Mouse (Mus musculus) induced T-regulatory cell, adult 2 months (primary cell): ENCODE measurements around the gene Pla1a.

Source experiments
- DNase-seq: peaks from one replicate; pipeline ENCODE4 v3.0.0-alpha.2; 2012; ENCODE audit warnings: low read depth

The Pla1a gene

DNA sequence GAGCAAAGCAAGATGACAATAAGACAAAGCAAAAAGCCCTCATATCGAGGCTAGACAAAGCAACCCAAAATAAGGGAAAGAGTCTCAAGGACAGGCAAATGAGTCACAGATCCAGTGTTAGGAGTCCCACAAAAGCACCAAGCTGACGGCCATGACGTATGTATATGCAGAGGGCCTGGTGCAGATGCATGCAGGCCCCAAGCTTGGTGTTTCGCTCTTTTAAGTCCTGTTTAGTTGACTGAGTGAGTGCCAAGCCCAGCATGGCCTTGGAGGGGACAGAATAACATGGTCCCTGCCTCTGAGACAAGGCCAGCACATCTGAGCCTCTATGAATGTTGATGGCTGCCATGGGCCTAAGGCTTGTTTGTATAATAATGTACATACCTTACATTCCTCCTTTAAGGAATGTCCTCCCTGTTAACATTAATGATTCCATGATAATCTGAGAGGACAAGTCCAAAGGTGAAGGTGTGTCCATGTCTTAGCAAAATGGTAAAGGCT, 1.4 kb upstream of the Pla1a start:
- DNase-seq: no peak

DNA sequence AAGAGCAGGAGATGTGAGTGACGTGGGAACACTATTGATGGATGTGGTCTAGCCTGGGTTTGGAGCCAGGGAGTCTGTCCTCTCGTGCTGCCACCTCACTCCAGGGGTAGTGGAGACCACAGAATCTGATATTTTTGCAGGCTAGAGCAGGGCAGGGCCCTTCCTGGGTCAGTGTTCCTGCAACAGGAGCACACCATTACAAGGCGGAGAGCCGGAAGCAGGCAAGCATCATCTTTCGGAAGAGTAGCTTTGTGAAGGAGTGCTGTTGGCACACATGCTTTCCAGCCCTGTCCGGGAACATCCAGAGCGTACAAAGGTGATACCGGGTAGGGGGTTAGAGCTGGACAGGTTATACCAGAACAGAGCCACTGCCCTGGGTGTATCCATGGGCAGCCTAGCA, 569 bp upstream of the Pla1a start:
- no peak for DNase-seq

DNA sequence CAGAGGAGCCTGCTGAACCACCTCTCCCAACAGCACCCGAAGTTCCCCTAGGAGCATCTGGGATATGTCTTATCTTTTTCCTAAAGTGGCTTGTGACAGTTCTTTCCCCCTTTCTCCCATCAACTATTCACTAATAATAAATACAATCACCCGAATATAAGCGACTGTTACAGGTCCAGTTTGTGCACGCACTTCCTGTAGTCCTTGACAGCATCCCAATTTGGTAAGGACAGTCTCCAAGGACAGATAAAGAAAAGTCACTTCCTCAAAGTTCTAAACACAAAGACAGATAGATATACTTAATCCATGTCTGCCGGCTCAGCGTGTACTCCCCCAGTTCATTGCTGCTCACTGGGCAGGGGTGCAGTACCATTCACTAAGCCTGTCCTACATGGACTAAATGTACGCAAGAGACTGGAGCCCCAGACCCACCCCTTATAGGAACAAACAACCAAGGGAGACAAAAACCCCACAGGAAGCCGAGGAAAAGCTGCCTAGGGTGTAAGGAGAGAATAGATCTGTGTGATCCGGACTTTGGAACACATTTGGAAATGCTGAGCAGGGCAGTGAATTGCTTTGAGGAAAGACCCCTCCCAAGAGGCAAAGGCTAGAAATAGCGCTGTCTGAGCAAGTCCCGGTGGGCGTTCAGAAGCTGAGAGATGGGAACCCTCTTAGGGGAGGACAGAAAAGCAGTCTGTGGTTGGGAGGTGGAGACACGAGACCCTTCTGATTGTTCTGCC, 1.3 kb downstream of the Pla1a start:
- no peak for DNase-seq

DNA sequence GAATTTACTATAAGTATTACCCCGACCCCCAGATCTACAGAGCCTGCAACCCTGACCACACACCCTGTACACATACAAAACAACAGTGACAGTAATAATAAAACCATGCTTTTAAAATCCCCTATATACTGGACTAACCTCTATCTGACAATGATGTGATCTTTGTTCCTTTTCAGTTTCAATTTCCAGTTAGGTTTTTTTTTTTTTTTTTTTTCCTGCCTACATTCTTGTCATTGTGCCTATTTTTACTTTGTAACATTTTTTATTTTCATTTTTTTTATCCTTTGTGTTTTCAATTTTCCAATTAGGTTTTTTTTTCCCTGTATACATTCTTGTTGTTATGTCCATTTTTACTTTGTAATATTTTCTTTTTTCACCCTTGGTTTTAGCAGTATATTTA, 7.1 kb downstream of the Pla1a start:
- no peak for DNase-seq

DNA sequence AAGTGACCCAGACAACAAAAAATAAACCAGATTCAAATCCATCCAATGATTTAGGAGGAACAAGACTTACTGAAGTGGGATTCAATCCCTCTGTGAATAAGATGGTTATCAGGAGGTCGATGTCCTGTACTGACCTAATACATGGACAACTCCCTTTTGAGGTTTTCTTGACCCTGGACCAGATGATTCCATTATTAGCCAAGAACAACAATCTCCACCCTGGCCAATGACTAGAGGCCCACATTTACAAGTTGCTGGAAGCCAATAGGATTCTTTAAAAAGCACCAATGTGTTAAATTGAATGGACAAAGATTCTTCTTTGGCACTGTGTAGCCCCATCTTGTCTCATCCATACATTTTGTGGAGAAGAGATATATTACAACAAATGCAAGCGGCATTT, 7.6 kb downstream of the Pla1a start:
- DNase-seq: peak; percentile 12

DNA sequence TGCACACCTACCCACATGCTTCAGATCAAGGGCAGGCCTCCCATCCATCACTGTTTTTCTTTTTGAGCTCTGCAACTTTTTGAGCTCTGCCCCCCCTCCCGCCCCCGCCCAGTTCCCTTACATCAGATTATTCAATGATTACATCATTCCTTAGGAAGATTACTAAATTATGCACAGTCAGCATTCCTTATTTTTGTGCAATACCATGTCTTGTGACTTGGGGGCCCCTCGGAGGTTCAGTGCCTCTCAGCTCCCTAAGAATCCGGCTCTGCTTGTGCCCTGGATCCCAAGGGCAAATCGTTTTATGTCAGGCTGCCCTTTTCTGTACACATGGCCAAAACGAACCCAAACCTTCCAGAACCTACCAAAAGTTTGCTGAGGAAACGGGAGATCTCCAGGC, 18.0 kb downstream of the Pla1a start:
- no peak for DNase-seq

DNA sequence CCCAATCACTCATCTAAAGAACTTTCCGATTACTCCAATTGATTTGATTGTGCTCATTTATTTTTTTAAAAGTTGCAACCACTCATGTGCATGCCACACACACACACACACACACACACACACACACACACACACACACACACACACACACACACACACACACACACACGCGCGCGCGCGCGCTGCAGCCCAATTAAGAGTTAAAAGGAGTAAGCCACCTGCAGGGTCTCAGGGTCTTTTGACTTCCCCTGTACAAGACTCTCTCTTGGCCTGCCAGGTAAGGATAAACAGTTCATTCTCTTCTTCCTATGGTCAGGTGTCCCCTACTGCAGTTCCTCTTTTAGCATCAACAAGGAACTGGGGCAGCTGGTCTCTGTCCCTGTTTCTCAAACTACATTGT, 24.5 kb downstream of the Pla1a start:
- DNase-seq: no peak

DNA sequence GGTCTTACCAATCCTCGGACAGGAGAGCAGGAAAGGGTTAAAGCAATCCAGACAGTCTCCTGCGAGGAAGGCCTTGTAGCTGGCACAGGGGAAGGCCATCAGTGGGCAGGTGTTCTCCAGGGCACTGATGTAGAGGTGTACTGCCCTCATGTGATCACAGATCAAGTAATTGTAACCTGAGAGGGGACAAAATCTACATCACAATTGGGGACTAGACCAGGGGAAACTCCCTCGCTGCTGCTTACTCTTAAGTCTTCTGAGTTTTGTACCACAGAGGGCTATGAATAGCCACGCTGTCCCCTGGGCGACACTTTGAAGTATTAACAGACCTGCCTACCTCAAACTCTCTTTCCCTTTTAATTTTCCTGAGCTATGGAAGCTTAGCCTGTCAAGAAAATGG, 25.4 kb downstream of the Pla1a start:
- DNase-seq: peak; percentile 64

DNA sequence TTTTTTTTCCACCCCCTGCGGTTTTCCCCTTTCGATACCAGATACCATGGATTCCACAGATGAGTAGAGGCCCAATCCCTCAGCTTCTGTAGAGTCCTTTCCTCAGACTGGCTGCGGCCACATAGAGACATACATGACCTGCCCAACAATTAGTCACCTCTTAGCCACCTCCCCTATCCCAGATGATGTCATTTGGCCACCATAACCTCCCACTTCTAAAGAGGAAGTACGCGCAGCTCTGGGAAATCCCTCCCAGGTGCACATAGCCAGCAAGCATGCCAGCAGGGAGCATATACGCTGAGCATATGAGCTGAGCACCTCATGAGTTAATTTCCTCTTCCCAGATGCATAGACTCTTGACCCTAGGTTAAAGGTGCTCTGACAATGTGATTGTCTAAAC, 26.2 kb downstream of the Pla1a start:
- DNase-seq: peak; percentile 76

DNA sequence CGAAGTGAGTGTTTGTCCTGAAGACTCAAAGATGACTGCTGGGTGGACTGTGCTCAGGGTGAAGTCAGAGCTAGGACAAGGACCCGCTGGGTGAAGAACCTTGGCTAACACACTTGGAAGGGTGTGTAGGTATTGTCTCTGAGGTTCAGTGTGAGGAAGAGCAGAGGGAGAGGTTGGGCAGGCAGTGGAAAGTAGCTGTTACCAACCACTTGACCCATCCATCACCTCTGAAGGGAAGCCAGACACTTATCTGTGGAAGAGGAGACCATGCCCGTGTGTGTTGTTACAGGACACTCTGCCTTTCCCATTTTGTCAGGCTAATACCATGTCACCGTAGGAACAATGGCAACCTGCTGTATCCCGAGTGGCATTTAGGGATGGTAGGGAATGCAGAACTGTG, 26.7 kb downstream of the Pla1a start:
- DNase-seq: no peak

DNA sequence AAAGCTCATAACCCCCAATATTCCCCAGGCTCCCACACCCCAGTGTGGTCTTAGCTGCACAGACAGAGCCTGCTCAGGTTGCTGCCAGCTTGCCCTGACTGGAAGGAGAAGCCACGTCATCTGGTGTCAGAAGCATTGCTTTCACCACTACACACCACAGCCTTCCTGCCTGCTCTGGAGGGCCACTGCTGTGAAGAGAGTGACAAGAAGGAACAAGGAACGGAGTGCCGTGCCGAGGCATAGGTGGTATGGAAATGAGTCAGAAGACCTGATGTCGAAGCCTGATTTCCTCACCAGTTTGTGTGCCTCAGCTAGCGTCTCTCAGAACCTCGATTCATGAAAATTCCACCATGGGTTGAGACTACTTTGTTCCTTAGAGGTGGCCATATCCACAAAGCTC, 29.3 kb downstream of the Pla1a start:
- DNase-seq: peak; percentile 89

DNA sequence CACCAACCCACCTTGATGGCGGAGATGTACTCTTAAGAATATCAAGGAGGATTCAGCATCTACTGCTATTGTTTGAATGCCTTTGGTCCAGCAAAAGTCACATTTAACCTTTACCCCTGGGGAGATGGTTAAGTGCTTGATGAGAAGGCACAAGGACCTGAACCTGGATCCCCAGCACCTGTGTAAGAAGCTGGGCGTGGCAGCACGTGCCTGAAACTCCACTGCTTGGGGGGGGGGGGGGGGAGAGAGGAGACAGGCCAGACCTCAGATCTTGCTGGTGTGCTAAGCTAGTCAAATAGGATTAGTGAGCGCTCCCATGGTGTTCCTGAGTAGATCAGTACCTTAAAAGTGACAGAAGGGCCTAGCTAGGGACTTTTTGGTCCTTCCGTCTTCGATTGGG, 31.5 kb downstream of the Pla1a start:
- DNase-seq: no peak

DNA sequence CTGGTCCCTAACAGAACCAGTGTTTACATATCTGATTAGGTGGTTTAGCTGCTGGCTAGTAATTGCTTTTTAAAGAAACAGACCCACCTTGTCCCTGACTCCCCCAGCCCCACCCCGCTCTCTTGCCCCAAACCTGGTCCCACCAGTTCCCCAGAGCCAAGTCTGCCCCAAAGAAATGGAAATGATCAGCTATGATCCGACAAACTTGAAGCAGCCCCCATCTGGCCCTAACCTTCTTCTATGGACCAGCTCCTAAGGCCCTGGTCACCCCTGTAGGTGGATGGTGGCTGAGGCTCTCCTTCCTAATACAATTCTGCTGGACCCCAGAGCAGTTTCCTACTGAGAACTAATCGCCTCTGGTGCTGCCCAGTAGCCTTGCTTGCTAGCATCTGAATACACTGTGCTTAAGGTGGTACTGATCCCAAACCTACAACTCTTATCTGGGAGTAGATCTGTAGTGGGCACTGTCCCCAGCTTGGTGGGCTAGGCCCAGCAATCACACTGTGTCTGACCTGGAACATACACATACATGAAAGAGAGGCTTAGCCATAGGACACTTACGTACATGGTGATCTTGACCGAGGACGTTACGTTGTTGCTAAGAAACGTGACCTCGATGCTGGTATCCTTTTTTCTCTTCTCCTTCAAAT, 32.5 kb downstream of the Pla1a start:
- DNase-seq: no peak

DNA sequence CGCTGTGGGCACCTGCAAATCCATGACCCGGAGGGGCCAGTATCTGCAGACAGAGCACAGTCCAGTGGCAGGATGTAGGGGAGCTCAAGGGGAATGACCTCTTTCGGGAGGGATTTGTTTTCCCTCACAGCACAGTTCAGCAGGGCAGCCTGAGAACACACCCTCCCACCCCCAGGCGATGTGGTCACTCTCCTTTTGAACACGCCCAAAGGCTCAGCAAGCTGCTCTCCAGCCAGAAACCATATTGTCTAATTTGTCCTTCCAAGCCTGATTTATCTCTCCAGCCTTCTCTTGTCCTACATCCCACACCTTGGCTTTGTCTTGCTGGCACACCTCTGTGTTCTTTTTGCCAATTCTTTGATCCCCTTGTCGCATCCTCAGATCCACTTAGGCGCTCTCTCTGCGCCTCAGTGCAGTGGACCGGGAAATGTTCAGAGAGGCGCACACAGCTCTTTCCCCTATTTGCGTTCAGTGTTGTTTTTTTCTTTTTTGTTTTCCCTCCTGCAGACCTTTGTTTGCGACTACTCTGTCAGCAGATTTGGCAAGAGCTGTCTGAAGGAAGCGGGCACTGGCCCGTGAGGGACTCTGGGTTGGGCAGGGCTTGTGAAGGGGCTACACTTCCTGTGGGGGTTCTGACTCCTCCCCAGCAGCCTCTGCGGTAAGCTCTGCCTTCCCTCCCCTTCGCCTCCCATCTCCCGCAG, 33.3 kb downstream of the Pla1a start:
- DNase-seq: peak; percentile 73

DNA sequence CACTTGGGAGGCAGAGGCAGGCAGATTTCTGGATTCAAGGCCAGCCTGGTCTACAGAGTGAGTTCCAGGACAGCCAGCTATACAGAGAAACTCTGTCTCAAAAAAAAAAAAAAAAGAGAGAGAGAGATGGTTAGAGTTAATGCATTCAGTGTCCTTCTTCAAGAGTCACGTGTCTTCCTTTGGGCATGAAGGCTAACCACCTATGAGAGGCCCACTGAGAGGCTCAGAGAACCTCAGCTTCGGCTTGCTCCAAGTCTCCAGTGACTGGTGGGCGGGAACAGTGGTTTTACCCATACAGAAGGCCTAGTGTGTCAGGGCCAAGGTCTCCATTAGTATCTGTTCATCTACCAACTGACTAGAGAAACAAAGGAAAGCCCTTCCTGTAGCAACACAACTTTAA, 33.9 kb downstream of the Pla1a start:
- DNase-seq: peak; percentile 58

DNA sequence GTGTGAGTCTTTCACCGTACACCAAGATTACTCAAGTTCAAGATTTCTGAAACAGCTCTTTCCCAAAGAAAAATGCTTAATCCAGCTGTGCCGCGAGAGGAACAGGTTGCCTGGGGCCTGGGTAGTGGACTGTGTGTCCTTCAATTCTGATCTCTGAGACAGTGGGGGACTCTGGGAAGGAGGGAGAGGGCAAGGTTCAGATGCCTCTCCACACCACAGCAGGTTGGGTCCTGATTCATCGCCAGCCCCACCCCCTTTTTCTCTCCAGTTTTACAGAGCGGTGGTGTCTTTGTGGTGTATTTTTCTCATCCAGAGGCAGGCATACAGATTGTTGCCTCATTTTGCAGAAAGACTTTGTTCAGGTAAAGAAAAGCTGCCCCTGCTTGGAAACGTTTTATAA, 34.7 kb downstream of the Pla1a start:
- DNase-seq: no peak

DNA sequence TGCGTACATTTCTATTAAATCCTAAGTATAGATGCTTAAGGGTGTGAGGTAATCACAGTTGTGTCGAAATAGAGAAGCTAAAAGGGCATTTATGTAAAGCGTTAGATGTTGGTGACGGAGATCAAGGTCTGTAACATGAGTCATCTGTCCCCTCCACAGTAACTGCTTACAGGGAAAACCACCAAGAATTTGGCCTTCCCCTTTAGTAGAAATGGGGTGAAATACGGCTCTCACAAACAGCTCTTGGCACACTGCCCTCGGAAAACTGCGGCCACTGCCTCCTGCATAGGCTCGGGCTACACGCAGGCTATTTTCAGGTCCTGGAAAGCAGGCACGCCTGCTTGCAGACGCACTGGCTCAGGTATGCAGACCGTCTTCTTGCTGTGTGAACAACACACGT, 36.8 kb downstream of the Pla1a start:
- DNase-seq: peak; percentile 71

DNA sequence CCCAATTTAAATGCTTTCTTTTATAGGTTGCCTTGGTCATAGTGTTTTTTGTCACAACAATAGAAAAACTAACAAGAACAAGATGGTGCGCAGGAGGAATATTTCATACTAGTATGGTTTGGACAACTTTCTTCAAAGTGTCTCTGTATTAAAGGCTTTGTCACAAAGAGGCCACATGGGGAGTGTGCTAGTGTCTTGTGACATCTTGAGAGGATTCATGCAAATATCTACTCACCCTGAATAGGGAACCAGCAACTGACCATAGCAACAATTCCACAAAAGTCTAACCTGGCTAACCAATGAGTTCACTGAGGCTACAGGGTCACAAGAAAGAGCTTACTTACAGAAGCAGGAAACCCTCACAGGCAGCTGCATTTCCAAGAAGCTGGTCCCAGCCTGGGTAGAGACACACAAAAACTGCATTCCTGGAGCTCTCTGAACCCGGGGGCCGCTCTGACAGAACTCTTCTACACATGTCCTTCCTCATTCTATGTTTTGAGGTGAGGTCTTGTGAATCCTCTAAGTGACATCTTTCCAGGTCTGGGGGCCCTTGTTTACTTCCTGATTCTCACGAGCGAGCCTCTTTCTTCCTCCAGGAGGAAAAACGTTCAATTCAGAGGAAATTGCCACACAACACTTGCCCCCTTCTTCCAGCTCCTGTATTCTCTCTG, 37.8 kb downstream of the Pla1a start:
- DNase-seq: no peak

DNA sequence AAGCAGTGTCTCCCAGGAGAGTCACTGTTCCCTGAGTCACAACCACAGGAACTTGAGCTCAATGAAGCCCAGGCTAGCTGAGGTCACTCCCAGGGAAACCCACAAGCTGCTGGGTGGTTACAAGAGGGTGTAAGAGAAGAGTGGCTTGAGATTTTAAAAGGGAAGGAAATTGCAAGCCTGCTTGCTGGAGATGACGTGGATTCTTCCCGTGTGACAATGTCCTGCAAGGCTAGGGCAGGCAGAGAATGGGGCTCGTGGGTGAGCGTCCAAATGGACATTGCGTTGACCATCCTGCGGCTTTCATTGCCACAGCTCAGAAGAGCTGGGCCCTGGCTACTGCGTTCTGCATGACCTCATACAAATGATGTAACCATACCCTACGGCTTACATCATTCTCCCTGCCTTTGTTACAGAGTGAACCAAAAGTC, 38.7 kb downstream of the Pla1a start:
- DNase-seq: no peak

DNA sequence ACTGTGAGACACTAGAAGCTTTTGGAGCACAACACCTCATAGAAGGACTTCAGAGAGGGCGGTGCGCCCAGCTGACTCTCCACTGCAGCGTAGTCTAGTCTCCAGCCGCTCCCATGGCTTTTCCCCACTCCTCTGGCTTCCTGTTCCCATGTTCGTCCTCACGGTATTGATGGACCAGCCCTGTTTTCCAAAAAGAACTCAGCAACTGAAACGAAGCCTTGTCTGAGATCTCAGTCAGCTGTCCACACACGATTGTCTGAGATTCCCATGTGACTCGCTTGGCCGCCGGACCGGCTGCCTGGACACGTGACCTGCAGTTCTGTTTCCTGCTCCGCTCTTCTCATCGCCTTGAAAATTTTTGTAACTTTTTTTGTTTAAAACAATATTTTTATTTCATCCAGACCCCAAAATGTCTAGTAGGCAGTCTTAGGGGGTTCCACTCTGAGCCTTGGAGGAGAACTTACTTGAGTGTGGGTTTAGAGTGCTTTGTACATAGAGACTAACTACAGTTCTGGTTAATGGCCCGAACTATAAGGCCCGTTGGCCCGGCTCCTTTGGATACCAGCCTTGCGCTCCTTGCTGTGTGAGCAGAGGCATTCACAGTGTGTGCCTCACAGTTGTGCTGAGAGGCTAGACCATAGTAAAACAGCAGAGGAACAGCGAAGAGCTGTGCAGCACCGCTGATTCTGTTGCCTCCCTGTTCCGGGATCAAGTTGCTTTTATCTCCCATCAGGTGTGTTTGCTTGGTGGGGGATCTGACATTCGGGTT, 40.6 kb downstream of the Pla1a start:
- DNase-seq: no peak

DNA sequence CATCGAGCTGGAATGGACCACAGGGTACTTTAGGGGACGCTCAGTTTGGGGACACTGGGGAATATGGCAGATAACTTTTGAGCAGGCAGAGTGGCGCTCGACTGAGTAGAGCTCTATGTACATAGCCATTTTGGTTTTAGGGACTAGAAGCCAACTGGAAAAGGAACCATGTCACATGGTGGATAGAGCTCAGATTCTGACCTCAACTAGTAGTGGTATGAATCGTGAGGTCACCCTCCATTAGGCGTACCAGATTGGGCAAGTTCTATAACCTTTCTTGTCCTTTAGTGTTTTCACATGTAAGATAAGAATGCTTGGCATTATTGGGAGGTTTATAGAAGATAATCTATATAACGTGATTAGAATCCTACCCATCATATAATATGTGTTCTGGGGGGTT, 42.6 kb downstream of the Pla1a start:
- DNase-seq: no peak
